Mouse (Mus musculus): Measurements from ENCODE around the gene Klf13. TPM values are rescaled to one million over a fixed set of nuclear protein-coding genes. Genes with fewer than 3 reads are reported as not detected.

The Klf13 gene
- polyA plus RNA-seq, 1 experiment: 30.4 TPM

GRCm38 (mm10) chr7:63891488-63892075 is 47.1 kb downstream of the Klf13 start:
- H3K36me3 ChIP-seq (ENCODE audit: control insufficient read depth, insufficient read depth): peaks cover 7% of the 10 kb centered on the region
- no peak for TF ChIP-seq POLR2A (IDR thresholded peaks at IDR 0.05; ENCODE audit: insufficient read length, low read depth)
- TF ChIP-seq TCF3 (IDR thresholded peaks at IDR 0.05; ENCODE audit: insufficient read length, low read depth): no peak
- TF ChIP-seq POLR2AphosphoS2 (IDR thresholded peaks at IDR 0.05; ENCODE audit: insufficient read length, low read depth): peak; percentile 20
- TF ChIP-seq TCF12 (IDR thresholded peaks at IDR 0.05; ENCODE audit: insufficient read depth, poor library complexity, severe bottlenecking): no peak
- no peak overlapping the region for H3K4me3 ChIP-seq
- no peak overlapping the region for H3ac ChIP-seq (ENCODE audit: control insufficient read depth, insufficient read length)
- H3K27me3 ChIP-seq (ENCODE audit: control insufficient read depth, insufficient read depth, insufficient read length): no peaks in the 10 kb centered on the region
- no peak overlapping the region for H3K4me2 ChIP-seq (ENCODE audit: low read depth)
- peaks cover 49% of the 10 kb centered on the region for H3K79me2 ChIP-seq (ENCODE audit: control insufficient read depth, insufficient read depth)

GRCm38 (mm10) chr7:63889116-63889975 is 49.4 kb downstream of the Klf13 start:
- Histone ChIP-seq H3K79me2 (ENCODE audit: control insufficient read depth, insufficient read depth) (peaks cover 26% of the 10 kb centered on the region), H3K4me3 (no peak overlapping the region), H3K4me2 (ENCODE audit: low read depth) (no peak overlapping the region), H3K27me3 (ENCODE audit: control insufficient read depth, insufficient read depth, insufficient read length) (no peaks in the 10 kb centered on the region), H3K36me3 (ENCODE audit: control insufficient read depth, insufficient read depth) (peaks cover 7% of the 10 kb centered on the region), H3ac (ENCODE audit: control insufficient read depth, insufficient read length) (no peak overlapping the region)
- no peak for TF ChIP-seq CEBPB (IDR thresholded peaks at IDR 0.05; ENCODE audit: insufficient read depth, poor library complexity, severe bottlenecking)
- TF ChIP-seq REST (IDR thresholded peaks at IDR 0.05; ENCODE audit: insufficient read depth, insufficient read length): no peak
- no peak for TF ChIP-seq MYOD1 (IDR thresholded peaks at IDR 0.05; ENCODE audit: control insufficient read depth in 1 of 3, insufficient read length in 2 of 3, low read depth in 2 of 3)
- no peak for TF ChIP-seq E2F4 (IDR thresholded peaks at IDR 0.05; ENCODE audit: insufficient read depth)
- TF ChIP-seq MAX (IDR thresholded peaks at IDR 0.05; ENCODE audit: low read depth): no peak
- no peak for TF ChIP-seq POLR2A (IDR thresholded peaks at IDR 0.05; ENCODE audit: insufficient read length, low read depth)
- no peak for TF ChIP-seq POLR2AphosphoS2 (IDR thresholded peaks at IDR 0.05; ENCODE audit: insufficient read length, low read depth)

- Histone ChIP-seq H3K27me3 (ENCODE audit: control insufficient read depth, insufficient read depth, insufficient read length) (no peaks in the 10 kb centered on the region), H3K36me3 (ENCODE audit: control insufficient read depth, insufficient read depth) (peaks cover 7% of the 10 kb centered on the region), H3K4me3 (no peak overlapping the region), H3K79me2 (ENCODE audit: control insufficient read depth, insufficient read depth) (peaks cover 21% of the 10 kb centered on the region), H3K4me2 (ENCODE audit: low read depth) (no peak overlapping the region), H3ac (ENCODE audit: control insufficient read depth, insufficient read length) (no peak overlapping the region)
- TF ChIP-seq REST (IDR thresholded peaks at IDR 0.05; ENCODE audit: insufficient read depth, insufficient read length): no peak
- no peak for TF ChIP-seq SRF (IDR thresholded peaks at IDR 0.05; ENCODE audit: control insufficient read depth, insufficient read length, low read depth)
- TF ChIP-seq CEBPB (IDR thresholded peaks at IDR 0.05; ENCODE audit: insufficient read depth, poor library complexity, severe bottlenecking): no peak
- no peak for TF ChIP-seq TCF3 (IDR thresholded peaks at IDR 0.05; ENCODE audit: insufficient read length, low read depth)
These were observed 50.0 kb downstream of the Klf13 start for GRCm38 (mm10) chr7:63888674-63889073.

- H3K4me3 ChIP-seq: no peak overlapping the region
- no peak for TF ChIP-seq SRF (IDR thresholded peaks at IDR 0.05; ENCODE audit: control insufficient read depth, insufficient read length, low read depth)
- H3K79me2 ChIP-seq (ENCODE audit: control insufficient read depth, insufficient read depth): peaks cover 11% of the 10 kb centered on the region
- no peak overlapping the region for H3K4me2 ChIP-seq (ENCODE audit: low read depth)
- H3ac ChIP-seq (ENCODE audit: control insufficient read depth, insufficient read length): no peak overlapping the region
- peaks cover 7% of the 10 kb centered on the region for H3K36me3 ChIP-seq (ENCODE audit: control insufficient read depth, insufficient read depth)
- no peaks in the 10 kb centered on the region for H3K27me3 ChIP-seq (ENCODE audit: control insufficient read depth, insufficient read depth, insufficient read length)
These were observed 51.1 kb downstream of the Klf13 start for GRCm38 (mm10) chr7:63887602-63888123.

- Histone ChIP-seq H3K36me3 (ENCODE audit: control insufficient read depth, insufficient read depth) (peaks cover 7% of the 10 kb centered on the region), H3K79me2 (ENCODE audit: control insufficient read depth, insufficient read depth) (peaks cover 7% of the 10 kb centered on the region), H3K4me3 (no peak overlapping the region), H3K4me2 (ENCODE audit: low read depth) (no peak overlapping the region), H3K27me3 (ENCODE audit: control insufficient read depth, insufficient read depth, insufficient read length) (no peaks in the 10 kb centered on the region), H3ac (ENCODE audit: control insufficient read depth, insufficient read length) (no peak overlapping the region)
- TF ChIP-seq E2F4 (IDR thresholded peaks at IDR 0.05; ENCODE audit: insufficient read depth) (no peak), MYOD1 (IDR thresholded peaks at IDR 0.05; ENCODE audit: control insufficient read depth in 1 of 3, insufficient read length in 2 of 3, low read depth in 2 of 3) (no peak), REST (IDR thresholded peaks at IDR 0.05; ENCODE audit: insufficient read depth, insufficient read length) (no peak), MYOG (IDR thresholded peaks at IDR 0.05; ENCODE audit: control insufficient read depth in 1 of 3, insufficient read depth in 1 of 3, insufficient read length in 2 of 3, low read depth in 2 of 3) (no peak), USF1 (IDR thresholded peaks at IDR 0.05; ENCODE audit: low read depth) (no peak), SRF (IDR thresholded peaks at IDR 0.05; ENCODE audit: control insufficient read depth, insufficient read length, low read depth) (no peak), POLR2AphosphoS2 (IDR thresholded peaks at IDR 0.05; ENCODE audit: insufficient read length, low read depth) (no peak), MAX (IDR thresholded peaks at IDR 0.05; ENCODE audit: low read depth) (no peak), TCF12 (IDR thresholded peaks at IDR 0.05; ENCODE audit: insufficient read depth, poor library complexity, severe bottlenecking) (no peak), CEBPB (IDR thresholded peaks at IDR 0.05; ENCODE audit: insufficient read depth, poor library complexity, severe bottlenecking) (no peak), TCF3 (IDR thresholded peaks at IDR 0.05; ENCODE audit: insufficient read length, low read depth) (no peak)
These were observed 51.6 kb downstream of the Klf13 start for GRCm38 (mm10) chr7:63887034-63887551.

All from myocyte (in vitro differentiated cells).